Mouse (Mus musculus) forebrain, embryonic 14.5 days (tissue): Measurements from ENCODE around the gene Mamdc2. TPM values are rescaled to one million over a fixed set of nuclear protein-coding genes. Genes with fewer than 3 reads are reported as not detected.

Source experiments
- ATAC-seq: fragments of 200-750 bp; cut with Nextera tagmentation; 2 replicates; pipeline ENCODE4 v1.8.0; 2017; ENCODE audit warnings: mild to moderate bottlenecking, moderate library complexity
- DNase-seq: peaks from one replicate; pipeline ENCODE4 v3.0.0-alpha.2; 2015; ENCODE audit warnings: low spot score
- H3K27ac ChIP-seq: fragments of 300-500 bp; sonication (generic); 2 replicates; pipeline ENCODE4 v1.5.1; 2014; ENCODE audit warnings: low read depth, mild to moderate bottlenecking, control low read depth, low read length, moderate library complexity
- H3K27me3 ChIP-seq: fragments of 300-500 bp; sonication (generic); replicated peaks from 2 replicates; pipeline ENCODE4 v1.6.1; 2014; ENCODE audit warnings: low read length, control low read depth, mixed read lengths; ENCODE audit not compliant: control insufficient read depth, insufficient read depth
- H3K36me3 ChIP-seq: fragments of 300-500 bp; sonication (generic); 2 replicates; pipeline ENCODE4 v1.6.1; 2014; ENCODE audit warnings: low read length, control low read depth; ENCODE audit not compliant: control insufficient read depth, insufficient read depth
- H3K4me1 ChIP-seq: fragments of 300-500 bp; sonication (generic); 2 replicates; pipeline ENCODE4 v1.6.1; 2014; ENCODE audit warnings: antibody characterized with exemption, low read length, control low read depth; ENCODE audit not compliant: control insufficient read depth, insufficient read depth
- H3K4me2 ChIP-seq: fragments of 300-500 bp; sonication (generic); 2 replicates; pipeline ENCODE4 v1.6.1; 2014; ENCODE audit warnings: mild to moderate bottlenecking, control low read depth, low read length
- H3K4me3 ChIP-seq: fragments of 300-500 bp; sonication (generic); 2 replicates; pipeline ENCODE4 v1.5.1; 2014; ENCODE audit warnings: low read depth, low read length, control low read depth
- H3K9ac ChIP-seq: fragments of 300-500 bp; sonication (generic); 2 replicates; pipeline ENCODE4 v1.6.1; 2014; ENCODE audit warnings: mild to moderate bottlenecking, low read length, control low read depth, moderate library complexity
- H3K9me3 ChIP-seq: fragments of 300-500 bp; sonication (generic); replicated peaks from 2 replicates; pipeline ENCODE4 v1.6.1; 2016; ENCODE audit warnings: low read length, control low read depth, mixed read lengths; ENCODE audit not compliant: control insufficient read depth
- WGBS: fragments of 180-500 bp; shearing (Covaris S2); extraction: QIAGEN DNeasy Blood & Tissue Kit; methylation state at CpG from one replicate; pipeline ENCODE4 v1.1.7; 2014; 5-methylcytosine and 5-hydroxymethylcytosine counted together
- polyA plus RNA-seq: library from polyadenylated mRNA; unstranded; fragments of >200 nt; fragmentation: Nextera tagmentation; extraction: Ambion mirVana; gene quantifications from 2 replicates; pipeline ENCODE4 v1.2.1, GENCODE M21; 2014

Gene Mamdc2
- polyA plus RNA-seq, 1 experiment from 2014 or later: 1.8 TPM

DNA sequence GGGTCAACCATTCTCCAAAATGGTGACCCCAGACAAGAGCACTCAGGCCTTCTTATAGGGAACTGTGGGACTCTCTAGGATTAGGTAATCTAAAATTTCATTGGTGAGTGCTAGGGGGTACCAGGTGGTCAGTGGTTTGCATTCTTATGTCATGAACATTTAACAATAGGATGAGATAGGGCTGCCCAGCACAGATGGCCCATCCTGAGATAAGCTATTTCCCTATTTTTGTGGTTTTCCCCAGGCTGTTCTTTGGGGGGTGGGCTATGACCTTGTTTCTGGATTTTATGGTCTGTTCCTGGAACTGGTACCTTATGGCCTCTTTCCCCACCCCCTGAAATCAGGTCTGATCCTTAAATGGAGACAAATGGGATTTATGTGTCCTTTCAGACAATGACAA lies 151.1 kb downstream of the Mamdc2 start:
- ATAC-seq (no peak), DNase-seq (no peak)
- H3K27ac ChIP-seq: no peak overlapping the region
- no peak overlapping the region for H3K9ac ChIP-seq
- no peak overlapping the region for H3K4me3 ChIP-seq
- H3K4me1 ChIP-seq: no peaks in the 10 kb centered on the region
- no peaks in the 10 kb centered on the region for H3K27me3 ChIP-seq
- no peaks in the 10 kb centered on the region for H3K36me3 ChIP-seq
- no peak overlapping the region for H3K4me2 ChIP-seq
- H3K9me3 ChIP-seq: no peaks in the 10 kb centered on the region

GRCm38 (mm10) chr19:23289251-23289650 lies 159.0 kb downstream of the Mamdc2 start:
- DNase-seq: no peak
- Histone ChIP-seq H3K4me2 (no peak overlapping the region), H3K27ac (no peak overlapping the region), H3K9me3 (peaks cover 5% of the 10 kb centered on the region; the same call in 1 of the 2 replicates), H3K36me3 (no peaks in the 10 kb centered on the region), H3K4me3 (no peak overlapping the region), H3K9ac (no peak overlapping the region), H3K4me1 (no peaks in the 10 kb centered on the region), H3K27me3 (no peaks in the 10 kb centered on the region)
- 84% methylated on average over 1 of the region's 1 CpGs for WGBS
- ATAC-seq: no peak

DNA sequence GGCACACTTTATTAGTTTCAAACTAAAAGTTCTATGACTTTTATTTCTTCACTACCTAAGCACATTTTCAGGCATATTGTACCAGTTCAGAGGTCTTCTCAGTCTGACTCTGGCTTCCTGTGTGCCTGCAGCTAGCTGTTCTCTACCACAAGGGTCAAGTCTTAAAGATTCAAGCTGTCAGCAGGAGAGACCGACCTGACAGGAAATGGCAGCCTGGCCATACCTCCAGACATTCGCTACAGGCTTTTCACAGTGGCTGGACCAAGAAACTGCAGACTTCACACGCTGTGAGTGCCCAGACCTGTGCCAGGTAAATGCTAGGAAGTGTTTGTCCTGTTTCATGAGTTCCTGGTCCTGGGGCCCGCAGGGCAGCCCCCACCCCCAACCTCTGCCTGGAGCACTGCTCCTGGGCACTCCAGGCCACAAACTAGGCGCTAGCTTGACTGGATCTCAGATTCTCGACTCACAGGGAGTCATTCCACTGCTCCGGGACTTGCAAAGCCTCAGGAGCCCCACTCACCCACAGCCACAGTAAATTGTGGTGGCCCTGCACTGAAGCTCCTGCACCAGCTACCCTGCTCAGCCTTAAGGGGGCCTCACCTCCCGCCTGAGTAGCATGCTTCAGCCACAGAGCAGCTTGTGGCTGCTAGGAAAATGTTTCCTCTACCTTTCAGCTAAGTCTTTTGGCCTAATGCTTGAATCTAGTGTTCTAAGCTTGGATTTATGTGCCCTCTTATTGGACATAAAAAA lies 166.2 kb downstream of the Mamdc2 start:
- ATAC-seq: no peak
- Histone ChIP-seq H3K4me1 (no peaks in the 10 kb centered on the region), H3K27me3 (no peaks in the 10 kb centered on the region), H3K27ac (no peak overlapping the region), H3K9ac (no peak overlapping the region), H3K4me3 (no peak overlapping the region), H3K4me2 (no peak overlapping the region), H3K36me3 (no peaks in the 10 kb centered on the region), H3K9me3 (no peaks in the 10 kb centered on the region)
- no peak for DNase-seq
- 41% methylated on average over 8 of the region's 8 CpGs for WGBS

- H3K9ac ChIP-seq: peak overlapping the region; percentile 89; the same call in 1 of the 2 replicates
Observed at GRCm38 (mm10) chr19:23274054-23274724, 174.1 kb downstream of the Mamdc2 start.

GRCm38 (mm10) chr19:23273355-23274053 lies 174.7 kb downstream of the Mamdc2 start, which contains the start of gene Smc5:
Gene Smc5 (minus strand): TSS chr19:23273897.
- peaks cover 8% of the 10 kb centered on the region for H3K4me1 ChIP-seq
- peak; percentile 83 for DNase-seq
- 0 out of 2 replicates have a peak within 1 kb of the TSS, but pooled peaks have one; percentile 44 for H3K27ac ChIP-seq
- peaks cover 4% of the 10 kb centered on the region; the same call in 1 of the 2 replicates for H3K36me3 ChIP-seq
- H3K27me3 ChIP-seq: no peaks in the 10 kb centered on the region
- peak within 1 kb of the TSS; percentile 89 for H3K9ac ChIP-seq
- H3K4me2 ChIP-seq: peak within 1 kb of the TSS; percentile 57
- peak; percentile 97 for ATAC-seq
- H3K4me3 ChIP-seq: peak within 1 kb of the TSS; percentile 85
- WGBS: under 1% methylated on average over 67 of the region's 69 CpGs
- no peaks in the 10 kb centered on the region for H3K9me3 ChIP-seq

More at GRCm38 (mm10) chr19:23274054-23274724, 174.1 kb downstream of the Mamdc2 start:
- H3K36me3 ChIP-seq: no peaks in the 10 kb centered on the region
- H3K27ac ChIP-seq: no peak overlapping the region
- H3K27me3 ChIP-seq: no peaks in the 10 kb centered on the region
- peak overlapping the region; percentile 85 for H3K4me3 ChIP-seq
- H3K4me1 ChIP-seq: peaks cover 8% of the 10 kb centered on the region
- H3K9me3 ChIP-seq: no peaks in the 10 kb centered on the region
- DNase-seq: no peak
- 66% methylated on average over 4 of the region's 4 CpGs for WGBS
- ATAC-seq: peak; percentile 41
- H3K4me2 ChIP-seq: peak overlapping the region; percentile 57

- H3K4me2 ChIP-seq: no peak overlapping the region
- H3K27me3 ChIP-seq: no peaks in the 10 kb centered on the region
- H3K27ac ChIP-seq: no peak overlapping the region
- no peaks in the 10 kb centered on the region for H3K9me3 ChIP-seq
- H3K36me3 ChIP-seq: peaks cover 51% of the 10 kb centered on the region
- no peak overlapping the region for H3K9ac ChIP-seq
- H3K4me1 ChIP-seq: no peaks in the 10 kb centered on the region
- no peak for DNase-seq
- 89% methylated on average over 9 of the region's 9 CpGs for WGBS
- no peak for ATAC-seq
- H3K4me3 ChIP-seq: no peak overlapping the region
Observed at GRCm38 (mm10) chr19:23256771-23257170, 191.5 kb downstream of the Mamdc2 start.

Other genes starting within 250 kb of the Mamdc2 start
- gene Smc5, start 174.5 kb downstream of the Mamdc2 start, polyA plus RNA-seq: 27.5 and 33.4 TPM in 2 replicates
- gene 1700028P14Rik, start 204.4 kb upstream of the Mamdc2 start, polyA plus RNA-seq: 1.5 and 1.6 TPM in 2 replicates
- gene Ptar1, start 239.0 kb upstream of the Mamdc2 start, polyA plus RNA-seq: 5.5 and 7.1 TPM in 2 replicates